Mouse (Mus musculus): ENCODE measurements around the gene 1810013L24Rik. TPM values are rescaled to one million over a fixed set of nuclear protein-coding genes. Genes with fewer than 3 reads are reported as not detected.

The 1810013L24Rik gene
- total and polyA plus RNA-seq, 3 experiments: 27.1 to 47.7 (median 30.0) TPM

- TF ChIP-seq ETS1 (conservative IDR thresholded peaks at IDR 0.05; ENCODE audit: low read depth, low read length): peak; percentile 33; the same call in 1 of the 2 replicates
These were observed at the start of gene 1810013L24Rik (continued) for GRCm38 (mm10) chr16:8829564-8830359.

- no peak overlapping the region for H3K9ac ChIP-seq (ENCODE audit: insufficient read depth, low read depth)
- dilution Hi-C loops (cut with MboI; ENCODE audit: extremely low pct_ligation_motif_present, extremely low pct_unique_long_range_greater_than_20kb, low sequenced_read_pairs): no loop called here
- no peak for DNase-seq (ENCODE audit: extremely low read depth)
- no peak for TF ChIP-seq KAT2A (IDR thresholded peaks at IDR 0.05; ENCODE audit: insufficient replicate concordance, low read length)
- TF ChIP-seq ETS1 (conservative IDR thresholded peaks at IDR 0.05; ENCODE audit: low read depth, low read length): no peak
- TF ChIP-seq USF1 (IDR thresholded peaks at IDR 0.05; ENCODE audit: low read depth, low read length): no peak
- H3K27ac ChIP-seq (ENCODE audit: insufficient read depth, low read depth): no peak overlapping the region
- no peaks in the 10 kb centered on the region for H3K36me3 ChIP-seq (replicated peaks in 1 of 2; ENCODE audit: control insufficient read depth in 1 of 2, insufficient read depth in 1 of 2, low read length in 1 of 2)
- no peaks in the 10 kb centered on the region for H3K9me3 ChIP-seq (replicated peaks; ENCODE audit: low read length)
- in situ Hi-C loops (cut with MboI; ENCODE audit: low pct_ligation_motif_present, low pct_unique_long_range_greater_than_20kb, low sequenced_read_pairs): no loop called here
- no peak overlapping the region for H3K4me2 ChIP-seq (ENCODE audit: insufficient read depth, low read depth, poor library complexity, severe bottlenecking)
- H3K4me1 ChIP-seq (ENCODE audit: control insufficient read depth in 1 of 2, insufficient read depth in 2 of 2): no peaks in the 10 kb centered on the region; a peak in 1 of 4 replicates
- no peak overlapping the region for H3K4me3 ChIP-seq (replicated peaks in 1 of 3; ENCODE audit: low read depth in 2 of 3, low read length in 2 of 3, poor library complexity in 1 of 3)
- no peaks in the 10 kb centered on the region; the same call in 1 of the 2 replicates for H3K79me2 ChIP-seq (replicated peaks; ENCODE audit: control insufficient read depth, extremely low read depth, insufficient read depth, poor library complexity, severe bottlenecking)
- H3K27me3 ChIP-seq (replicated peaks): no peaks in the 10 kb centered on the region
These were observed 49.7 kb upstream of the 1810013L24Rik start for GRCm38 (mm10) chr16:8780187-8780586.

- dilution Hi-C loops (cut with MboI; ENCODE audit: extremely low pct_ligation_motif_present, extremely low pct_unique_long_range_greater_than_20kb, low sequenced_read_pairs): no loop called here
These were observed 48.7 kb upstream of the 1810013L24Rik start for GRCm38 (mm10) chr16:8781191-8781590.

More at GRCm38 (mm10) chr16:8781191-8781590, 48.7 kb upstream of the 1810013L24Rik start:
- no peaks in the 10 kb centered on the region; the same call in 1 of the 2 replicates for H3K79me2 ChIP-seq (replicated peaks; ENCODE audit: control insufficient read depth, extremely low read depth, insufficient read depth, poor library complexity, severe bottlenecking)
- H3K27me3 ChIP-seq (replicated peaks): no peaks in the 10 kb centered on the region
- DNase-seq (ENCODE audit: extremely low read depth): no peak
- no peaks in the 10 kb centered on the region for H3K9me3 ChIP-seq (replicated peaks; ENCODE audit: low read length)
- H3K27ac ChIP-seq (ENCODE audit: insufficient read depth, low read depth): no peak overlapping the region
- H3K36me3 ChIP-seq (replicated peaks in 1 of 2; ENCODE audit: control insufficient read depth in 1 of 2, insufficient read depth in 1 of 2, low read length in 1 of 2): no peaks in the 10 kb centered on the region
- TF ChIP-seq RCOR1 (conservative IDR thresholded peaks at IDR 0.05; ENCODE audit: low read depth, low read length): no peak
- no peak for TF ChIP-seq UBTF (IDR thresholded peaks at IDR 0.05; ENCODE audit: low read depth, low read length)
- no peak for TF ChIP-seq PAX5 (IDR thresholded peaks at IDR 0.05; ENCODE audit: low read length)
- TF ChIP-seq E2F4 (IDR thresholded peaks at IDR 0.05; ENCODE audit: insufficient replicate concordance, low read depth, low read length): no peak
- TF ChIP-seq TBP (conservative IDR thresholded peaks at IDR 0.05; ENCODE audit: low read depth, low read length): no peak
- TF ChIP-seq ELF1 (IDR thresholded peaks at IDR 0.05; ENCODE audit: low read depth, low read length): no peak
- no peak for TF ChIP-seq BHLHE40 (IDR thresholded peaks at IDR 0.05; ENCODE audit: low read depth, low read length)
- no peak for TF ChIP-seq TCF12 (IDR thresholded peaks at IDR 0.05; ENCODE audit: low read depth, low read length)
- TF ChIP-seq ZMIZ1 (IDR thresholded peaks at IDR 0.05; ENCODE audit: low read depth, low read length): no peak
- TF ChIP-seq GABPA (IDR thresholded peaks at IDR 0.05; ENCODE audit: insufficient replicate concordance, low read depth, low read length): no peak
- TF ChIP-seq USF2 (conservative IDR thresholded peaks at IDR 0.05; ENCODE audit: low read depth, low read length): no peak
- no peak for TF ChIP-seq CHD2 (IDR thresholded peaks at IDR 0.05; ENCODE audit: low read length)
- TF ChIP-seq JUN (IDR thresholded peaks at IDR 0.05; ENCODE audit: insufficient read depth, low read depth, low read length): no peak
- TF ChIP-seq MYC (IDR thresholded peaks at IDR 0.05; ENCODE audit: low read depth, low read length): no peak
- TF ChIP-seq ZKSCAN1 (IDR thresholded peaks at IDR 0.05; ENCODE audit: borderline replicate concordance, low read depth, low read length): no peak
- TF ChIP-seq MAZ (IDR thresholded peaks at IDR 0.05; ENCODE audit: low read depth, low read length): no peak
- TF ChIP-seq ZC3H11A (IDR thresholded peaks at IDR 0.05; ENCODE audit: low read depth, low read length): no peak
- no peak for TF ChIP-seq USF1 (IDR thresholded peaks at IDR 0.05; ENCODE audit: low read depth, low read length)
- no peak overlapping the region for H3K4me2 ChIP-seq (ENCODE audit: insufficient read depth, low read depth, poor library complexity, severe bottlenecking)
- H3K9ac ChIP-seq (ENCODE audit: insufficient read depth, low read depth): no peak overlapping the region
- H3K4me1 ChIP-seq (ENCODE audit: control insufficient read depth in 1 of 2, insufficient read depth in 2 of 2): no peaks in the 10 kb centered on the region; a peak in 1 of 4 replicates
- H3K4me3 ChIP-seq (replicated peaks in 1 of 3; ENCODE audit: low read depth in 2 of 3, low read length in 2 of 3, poor library complexity in 1 of 3): no peak overlapping the region
- in situ Hi-C loops (cut with MboI; ENCODE audit: low pct_ligation_motif_present, low pct_unique_long_range_greater_than_20kb, low sequenced_read_pairs): no loop called here
